Mouse (Mus musculus): ENCODE results near the gene Asl. TPM values are rescaled to one million over a fixed set of nuclear protein-coding genes. Genes with fewer than 3 reads are reported as not detected.
"Not testable (repeated sequence)": the region's sequence is repeated elsewhere in the genome, so short reads cannot be mapped to it uniquely, and the experiment has no call there.

Gene Asl
- total RNA-seq, 4 experiments from 2014 or later: 3.0 to 7.1 (median 6.3) TPM

- no peak for DNase-seq (ENCODE audit: low spot score)
Measured at GRCm38 (mm10) chr5:130046100-130046499, 17.1 kb upstream of the Asl start.

DNA sequence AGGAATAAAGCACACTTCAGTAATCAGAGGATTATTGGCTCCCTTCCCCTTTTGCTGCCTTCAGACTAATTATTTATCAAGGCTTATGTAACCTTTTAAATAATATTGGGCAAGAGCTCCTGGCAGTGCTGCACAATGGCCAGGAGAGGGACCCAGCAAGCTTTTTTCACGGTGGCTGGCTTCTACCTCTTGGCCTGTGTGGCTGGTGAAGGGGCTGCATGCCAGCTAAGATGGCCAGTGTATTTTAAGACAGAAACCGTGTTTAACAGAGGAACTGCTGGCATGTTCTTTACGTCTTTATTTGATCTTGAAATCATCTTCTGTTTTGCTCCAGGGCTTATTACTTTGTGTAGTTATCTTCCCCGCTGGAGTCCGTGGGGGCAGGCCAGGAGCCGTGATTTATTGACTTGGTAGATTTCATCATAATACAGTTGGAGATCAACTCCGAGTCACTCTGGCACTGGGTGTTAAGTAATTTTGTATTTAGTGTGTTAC is 15.2 kb upstream of the Asl start:
- peak; percentile 70 for DNase-seq (ENCODE audit: low spot score)

- DNase-seq (ENCODE audit: low spot score): no peak
Measured at GRCm38 (mm10) chr5:130043741-130044140, 14.7 kb upstream of the Asl start.

- DNase-seq (ENCODE audit: low spot score): no peak
Measured at GRCm38 (mm10) chr5:130041262-130041661, 12.2 kb upstream of the Asl start.

DNA sequence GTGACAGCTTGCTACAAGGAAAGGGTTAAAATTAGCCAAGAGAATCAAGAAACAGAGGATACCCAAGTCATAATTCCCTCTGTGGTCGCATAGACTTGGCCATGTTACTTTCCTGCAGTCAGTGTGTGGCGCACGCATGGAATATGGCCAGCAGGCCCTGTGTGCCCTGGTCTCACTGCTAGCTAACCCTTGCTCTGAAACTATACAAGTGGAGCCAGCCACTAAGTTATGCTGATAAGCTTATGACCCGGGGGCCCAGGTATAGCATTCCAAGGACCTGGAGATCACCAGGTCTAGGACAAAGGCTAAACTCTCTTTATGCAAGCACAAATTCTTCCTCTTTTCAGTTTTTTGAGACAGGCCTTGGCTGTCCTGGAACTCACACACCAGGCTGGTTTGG is 11.8 kb upstream of the Asl start:
- DNase-seq (ENCODE audit: low spot score): no peak

- DNase-seq (ENCODE audit: low spot score): peak; percentile 74
Measured at GRCm38 (mm10) chr5:130037752-130038455, 8.9 kb upstream of the Asl start.

- DNase-seq (ENCODE audit: low spot score): not testable (repeated sequence)
Measured at GRCm38 (mm10) chr5:130036300-130036699, 7.3 kb upstream of the Asl start.

GRCm38 (mm10) chr5:130033869-130034268 is 4.8 kb upstream of the Asl start:
- DNase-seq (ENCODE audit: low spot score): no peak

DNA sequence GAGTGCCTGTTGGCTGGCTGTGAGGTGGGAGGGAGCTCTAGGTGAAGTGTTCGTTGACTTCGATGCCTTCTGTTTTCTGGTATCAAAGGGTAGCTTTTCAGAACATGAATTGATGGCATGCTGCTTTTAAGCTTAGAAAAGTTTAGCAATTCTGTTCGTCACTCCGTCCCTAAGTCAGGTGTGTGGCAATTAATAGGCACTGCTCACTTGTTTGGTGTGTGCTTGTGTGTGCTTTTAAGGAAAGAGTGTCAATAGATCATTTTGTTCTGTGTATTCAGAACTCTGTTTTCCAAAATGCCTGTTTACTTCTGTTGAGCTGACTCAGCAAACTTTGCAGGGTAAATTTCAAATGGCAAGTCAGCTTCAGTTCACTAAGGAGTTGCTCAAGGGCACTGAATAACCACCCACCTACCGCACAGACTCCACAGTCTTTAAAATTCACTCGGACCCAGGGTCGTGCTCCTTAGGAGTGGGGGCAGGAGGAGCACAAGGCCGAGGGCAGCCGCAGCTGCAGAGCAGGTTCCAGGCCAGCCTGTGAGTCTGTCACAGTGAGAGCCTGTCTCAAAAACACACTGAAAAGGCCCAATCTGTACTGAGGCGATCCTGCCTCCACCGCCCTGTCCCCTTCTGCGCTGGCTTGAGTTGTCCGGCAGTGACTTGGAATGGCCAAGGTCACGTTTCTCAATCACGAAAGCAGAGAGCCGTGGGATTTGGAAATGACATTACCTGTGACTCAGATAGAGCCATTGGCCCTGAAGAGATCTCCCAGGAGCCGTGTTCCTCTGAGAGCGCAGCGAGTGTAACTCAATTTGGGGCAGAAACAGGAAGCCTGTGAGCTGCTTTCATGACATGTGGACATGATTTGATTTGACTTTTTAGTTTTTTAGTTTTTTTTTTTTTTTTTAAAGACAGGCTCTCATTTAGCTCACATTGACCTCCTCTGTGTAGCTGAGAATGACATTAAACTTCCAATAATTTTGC is 2.7 kb upstream of the Asl start:
- no peak for DNase-seq (ENCODE audit: low spot score)

DNA sequence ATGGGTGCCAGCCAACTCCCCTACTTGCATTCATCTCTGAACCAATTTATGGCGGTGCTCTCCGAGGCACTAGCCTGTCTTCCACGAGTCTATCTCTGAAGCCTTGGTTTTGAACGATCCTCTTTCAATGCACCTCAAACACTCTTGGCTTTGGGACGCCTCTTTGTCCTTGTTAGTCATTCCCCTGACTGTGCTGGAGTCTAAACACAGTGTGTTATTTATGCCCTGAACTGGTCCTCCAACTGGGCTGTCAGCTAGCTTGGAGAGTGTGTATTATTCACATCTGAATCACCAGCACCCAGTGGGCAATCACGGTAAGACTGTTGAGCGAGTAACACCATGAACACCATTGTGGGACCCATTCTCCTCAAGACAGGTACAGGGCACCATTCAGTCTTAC is 1.4 kb downstream of the Asl start:
- DNase-seq (ENCODE audit: low spot score): no peak

DNA sequence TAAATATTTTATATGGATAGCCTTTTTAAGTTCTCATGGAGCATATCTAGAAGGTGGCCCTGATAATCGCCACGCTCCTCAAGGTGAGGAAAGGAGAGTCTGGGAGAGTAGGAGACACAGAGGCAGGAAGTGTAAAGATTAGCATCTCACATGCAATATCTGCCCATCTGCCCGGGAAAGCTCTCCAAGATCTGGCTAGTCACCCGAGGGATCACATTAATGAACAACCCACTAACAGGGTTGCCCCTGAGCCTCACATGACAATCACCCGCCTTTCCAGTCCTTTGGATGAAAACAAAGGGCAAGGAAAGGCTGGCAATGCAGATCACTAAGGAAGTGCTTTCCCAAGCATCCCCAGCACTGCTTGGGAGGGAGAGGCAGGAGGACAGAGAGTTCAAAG is 1.9 kb downstream of the Asl start:
- no peak for DNase-seq (ENCODE audit: low spot score)

- peak; percentile 93 for DNase-seq (ENCODE audit: low spot score)
Measured at GRCm38 (mm10) chr5:130023767-130024539, 5.1 kb downstream of the Asl start.

- no peak for DNase-seq (ENCODE audit: low spot score)
Measured at GRCm38 (mm10) chr5:130023067-130023766, 5.8 kb downstream of the Asl start.

GRCm38 (mm10) chr5:130022366-130022765 is 6.7 kb downstream of the Asl start:
- DNase-seq (ENCODE audit: low spot score): no peak

DNA sequence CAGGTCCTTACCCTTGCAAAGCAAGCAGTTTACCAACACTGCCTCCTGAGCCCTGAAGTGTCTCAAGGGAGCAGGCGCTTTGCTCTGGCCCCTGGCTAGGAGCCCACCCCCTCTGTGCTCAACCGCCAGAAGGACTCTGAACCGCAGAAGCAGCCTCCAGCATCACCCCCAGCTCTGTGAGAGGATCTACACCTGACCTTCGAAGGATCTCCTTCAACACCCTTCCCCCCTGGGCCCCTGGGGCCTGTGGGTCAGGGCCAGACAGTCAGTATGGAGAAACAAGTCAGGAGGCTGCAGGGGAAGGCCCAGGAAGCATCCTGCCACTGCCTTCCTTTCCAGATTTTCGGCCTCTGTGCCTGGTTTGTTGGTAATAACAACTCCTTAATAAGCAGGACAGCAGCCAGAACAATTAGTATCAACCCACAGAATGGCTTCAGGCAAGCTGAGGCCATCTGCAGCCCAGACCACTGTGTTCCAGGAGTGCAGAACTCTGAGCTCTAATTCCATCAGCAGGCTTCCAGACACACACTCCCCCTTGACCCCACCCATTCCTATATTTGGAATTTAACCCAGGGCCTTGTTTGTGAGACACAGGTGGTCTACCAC is 7.6 kb downstream of the Asl start:
- no peak for DNase-seq (ENCODE audit: low spot score)

- DNase-seq (ENCODE audit: low spot score): no peak
Measured at GRCm38 (mm10) chr5:130019461-130019860, 9.6 kb downstream of the Asl start.

DNA sequence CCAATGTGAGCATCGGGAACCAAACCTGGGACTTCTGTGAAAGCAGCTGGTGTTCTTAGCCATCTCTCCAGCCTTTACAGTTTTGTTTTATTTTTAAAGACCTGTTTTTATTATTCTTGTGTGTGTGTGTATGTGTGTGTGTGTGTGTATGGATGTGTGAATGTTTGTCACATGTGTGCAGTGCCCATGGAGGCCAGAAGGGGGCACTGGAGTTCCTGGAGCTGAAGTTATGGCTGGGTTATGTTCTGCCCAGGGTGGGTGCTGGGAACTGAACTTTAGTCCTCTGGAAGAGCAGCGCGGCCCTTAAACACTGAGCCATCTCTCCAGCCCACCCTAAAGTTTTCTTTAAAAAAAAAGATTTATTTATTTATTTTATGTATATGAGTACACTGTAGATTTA is 13.9 kb downstream of the Asl start:
- DNase-seq (ENCODE audit: low spot score): no peak

GRCm38 (mm10) chr5:130010961-130011360 is 18.1 kb downstream of the Asl start:
- DNase-seq (ENCODE audit: low spot score): no peak

DNA sequence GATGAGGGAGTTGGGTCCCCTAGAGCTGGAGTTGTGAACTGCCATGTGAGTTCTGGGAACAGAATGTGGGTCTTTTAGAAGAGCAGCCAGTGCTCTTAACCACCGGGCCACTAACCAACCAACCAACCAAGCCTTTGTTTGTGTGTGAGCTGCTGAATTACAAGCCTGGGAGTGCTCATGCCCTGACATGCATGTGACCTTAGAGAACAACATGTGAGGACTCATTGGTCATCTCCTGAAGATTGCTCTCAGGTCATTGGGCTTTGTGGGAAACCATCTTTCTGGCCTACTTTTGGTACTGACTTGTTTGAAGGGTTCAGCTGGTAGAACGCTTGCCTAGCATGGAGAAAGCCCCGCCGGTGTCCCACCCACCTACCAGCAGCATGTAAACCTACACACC is 19.3 kb downstream of the Asl start:
- DNase-seq (ENCODE audit: low spot score): no peak

GRCm38 (mm10) chr5:130008034-130008590 is 20.9 kb downstream of the Asl start:
- DNase-seq (ENCODE audit: low spot score): no peak

Measured in heart, adult 8-10 months (tissue).